Mouse (Mus musculus): Measurements from ENCODE around the gene Patz1. TPM values are rescaled to one million over a fixed set of nuclear protein-coding genes. Genes with fewer than 3 reads are reported as not detected.
A peak's percentile ranks its signal among the peaks of the same experiment; 100 is the strongest.

Gene Patz1
- polyA plus RNA-seq, 1 experiment from 2014 or later: 106 TPM

DNA sequence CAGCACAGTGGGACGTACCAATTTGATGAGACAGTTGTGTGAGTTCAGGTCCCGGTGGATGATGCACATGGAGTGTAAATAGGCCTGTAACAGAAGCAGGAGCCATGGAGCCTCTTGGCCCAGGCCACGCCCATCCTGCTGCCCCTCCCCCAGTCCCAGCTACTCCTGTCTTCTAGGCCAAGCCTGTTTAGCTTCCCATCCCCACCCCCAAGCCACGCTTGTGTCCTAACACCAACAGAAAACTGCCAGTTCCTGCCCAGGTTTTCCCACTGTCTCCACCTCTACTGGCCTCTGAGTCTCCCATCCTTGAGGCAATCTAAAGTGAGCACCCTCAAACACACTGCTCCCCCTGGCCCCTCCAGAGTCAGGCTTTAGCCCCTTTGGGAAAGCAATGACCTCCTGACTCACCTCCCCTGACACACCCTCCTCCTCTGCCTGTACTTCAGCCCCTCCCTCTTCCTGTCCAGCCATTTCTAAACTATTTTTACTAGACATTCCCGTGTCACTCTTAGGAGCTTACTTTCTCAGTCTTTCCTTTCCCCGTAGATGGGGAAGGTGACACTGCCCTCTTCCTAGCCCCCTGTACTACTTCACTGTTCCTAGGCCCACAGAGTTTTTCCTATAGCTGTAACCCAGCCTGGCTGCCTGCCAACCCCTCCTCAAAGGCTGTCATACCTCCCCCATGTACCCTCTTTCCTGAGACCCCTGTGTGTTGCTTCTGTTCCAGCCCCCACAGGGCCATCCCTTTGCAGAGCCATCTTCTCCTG is 60.1 kb downstream of the Patz1 start:
- no peak overlapping the region for H3K9ac ChIP-seq (replicated peaks)
- H3K27me3 ChIP-seq: no peaks in the 10 kb centered on the region
- H3K4me1 ChIP-seq (replicated peaks): peaks cover 23% of the 10 kb centered on the region; the same call in 1 of the 2 replicates
- WGBS: 45% methylated on average over 6 of the region's 6 CpGs
- H3K4me2 ChIP-seq (replicated peaks): no peak overlapping the region
- peaks cover 89% of the 10 kb centered on the region for H3K36me3 ChIP-seq
- ATAC-seq: no peak
- H3K4me3 ChIP-seq (replicated peaks): no peak overlapping the region
- H3K9me3 ChIP-seq: no peaks in the 10 kb centered on the region
- peak overlapping the region; percentile 26; the same call in 1 of the 2 replicates for H3K27ac ChIP-seq

- no peak overlapping the region for H3K9ac ChIP-seq (replicated peaks)
- H3K27me3 ChIP-seq: no peaks in the 10 kb centered on the region
- no peak for ATAC-seq
- H3K4me3 ChIP-seq (replicated peaks): no peak overlapping the region
- H3K27ac ChIP-seq: no peak overlapping the region
- peaks cover 23% of the 10 kb centered on the region; the same call in 1 of the 2 replicates for H3K4me1 ChIP-seq (replicated peaks)
- WGBS: 89% methylated on average over 4 of the region's 4 CpGs
- no peak overlapping the region for H3K4me2 ChIP-seq (replicated peaks)
- H3K9me3 ChIP-seq: no peaks in the 10 kb centered on the region
- H3K36me3 ChIP-seq: peaks cover 89% of the 10 kb centered on the region
Measured at GRCm38 (mm10) chr11:3349343-3349695, 60.6 kb downstream of the Patz1 start.

GRCm38 (mm10) chr11:3352131-3352530 is 63.5 kb downstream of the Patz1 start:
- Histone ChIP-seq H3K9ac (replicated peaks) (no peak overlapping the region), H3K4me3 (replicated peaks) (no peak overlapping the region), H3K4me2 (replicated peaks) (no peak overlapping the region), H3K27me3 (no peaks in the 10 kb centered on the region), H3K4me1 (replicated peaks) (peaks cover 23% of the 10 kb centered on the region; the same call in 1 of the 2 replicates), H3K27ac (no peak overlapping the region), H3K9me3 (no peaks in the 10 kb centered on the region), H3K36me3 (peaks cover 87% of the 10 kb centered on the region)
- no peak for ATAC-seq
- 93% methylated on average over 9 of the region's 9 CpGs for WGBS

GRCm38 (mm10) chr11:3352990-3353585 is 64.4 kb downstream of the Patz1 start:
- no peak overlapping the region for H3K4me3 ChIP-seq (replicated peaks)
- H3K27ac ChIP-seq: no peak overlapping the region
- H3K36me3 ChIP-seq: peaks cover 86% of the 10 kb centered on the region
- 0 out of 2 replicates have a peak, but pooled peaks have one; percentile 19 for ATAC-seq
- H3K4me1 ChIP-seq (replicated peaks): peaks cover 13% of the 10 kb centered on the region; the same call in 1 of the 2 replicates
- no peaks in the 10 kb centered on the region for H3K9me3 ChIP-seq
- 45% methylated on average over 18 of the region's 18 CpGs for WGBS
- H3K9ac ChIP-seq (replicated peaks): no peak overlapping the region
- no peaks in the 10 kb centered on the region for H3K27me3 ChIP-seq
- H3K4me2 ChIP-seq (replicated peaks): no peak overlapping the region

Other genes starting within 250 kb of the Patz1 start
- gene Sfi1, start 95.4 kb upstream of the Patz1 start, polyA plus RNA-seq (2015; fragmentation: Nextera tagmentation; extraction: Ambion mirVana): 17.9 and 18.6 TPM in 2 replicates
- gene Eif4enif1, start 86.5 kb upstream of the Patz1 start, polyA plus RNA-seq (2015; fragmentation: Nextera tagmentation; extraction: Ambion mirVana): 54.4 and 55.6 TPM in 2 replicates
- gene Drg1, start 22.5 kb upstream of the Patz1 start, polyA plus RNA-seq (2015; fragmentation: Nextera tagmentation; extraction: Ambion mirVana): 261 and 285 TPM in 2 replicates
- 24.2 and 25.1 TPM in 2 replicates for gene Pik3ip1, start 41.5 kb downstream of the Patz1 start, polyA plus RNA-seq (2015; fragmentation: Nextera tagmentation; extraction: Ambion mirVana)
- 134 and 138 TPM in 2 replicates for gene Limk2, start 120.3 kb downstream of the Patz1 start, polyA plus RNA-seq (2015; fragmentation: Nextera tagmentation; extraction: Ambion mirVana)
- 46.6 and 49.3 TPM in 2 replicates for gene Rnf185, start 163.5 kb downstream of the Patz1 start, polyA plus RNA-seq (2015; fragmentation: Nextera tagmentation; extraction: Ambion mirVana)
- gene Pla2g3, start 199.4 kb downstream of the Patz1 start, polyA plus RNA-seq (2015; fragmentation: Nextera tagmentation; extraction: Ambion mirVana): 0.52 and 0.67 TPM in 2 replicates
- 1.4 and 1.7 TPM in 2 replicates for gene Inpp5j, start 215.9 kb downstream of the Patz1 start, polyA plus RNA-seq (2015; fragmentation: Nextera tagmentation; extraction: Ambion mirVana)
- 30.3 and 32.0 TPM in 2 replicates for gene Selenom, start 225.8 kb downstream of the Patz1 start, polyA plus RNA-seq (2015; fragmentation: Nextera tagmentation; extraction: Ambion mirVana)